Mouse (Mus musculus): Measurements from ENCODE around the gene Clpx. TPM values are rescaled to one million over a fixed set of nuclear protein-coding genes. Genes with fewer than 3 reads are reported as not detected.
A peak's percentile ranks its signal among the peaks of the same experiment; 100 is the strongest.

The Clpx gene
- total RNA-seq (2014; fragmentation: Nextera tagmentation) (34.1 and 41.9 TPM in 2 replicates), total RNA-seq (2017) (59.5 and 64.9 TPM in 2 replicates), polyA plus RNA-seq (2012) (12.7 and 14.0 TPM in 2 replicates)

GRCm38 (mm10) chr9:65293973-65294715 is at the start of gene Clpx:
Gene Clpx (plus strand): TSS chr9:65294260.
- peaks cover 23% of the 10 kb centered on the region for H3K4me1 ChIP-seq (ENCODE audit: insufficient read depth, low read depth, low read length)
- H3K9me3 ChIP-seq (replicated peaks) = peaks cover 9% of the 10 kb centered on the region
- ATAC-seq (ENCODE audit: extremely low read depth, insufficient number of reproducible peaks, low FRiP score, poor library complexity, severe bottlenecking) = peak; percentile 85
- no peak for TF ChIP-seq GATA1 (IDR thresholded peaks at IDR 0.05; ENCODE audit: borderline replicate concordance, low read length)
- TF ChIP-seq CTCF (IDR thresholded peaks at IDR 0.05; ENCODE audit: low read depth, low read length) = no peak
- no peak for TF ChIP-seq GATA2 (IDR thresholded peaks at IDR 0.05; ENCODE audit: borderline replicate concordance, low read depth, low read length)
- TF ChIP-seq TAL1 (conservative IDR thresholded peaks at IDR 0.05; ENCODE audit: low read depth, low read length) = no peak
- TF ChIP-seq POLR2AphosphoS5 (IDR thresholded peaks at IDR 0.05; ENCODE audit: insufficient replicate concordance, low read depth, low read length) = no peak
- DNase-seq (ENCODE audit: low spot score) = peak; percentile 87
- peak within 1 kb of the TSS; percentile 91 for H3K4me3 ChIP-seq (ENCODE audit: low read depth, low read length)
- peaks cover 30% of the 10 kb centered on the region for H3K36me3 ChIP-seq (replicated peaks)
- no peaks in the 10 kb centered on the region for H3K27me3 ChIP-seq (ENCODE audit: insufficient read depth, low read length)

GRCm38 (mm10) chr9:65247502-65248376 is 46.3 kb upstream of the Clpx start:
- Histone ChIP-seq H3K27me3 (ENCODE audit: insufficient read depth, low read length) (peaks cover 45% of the 10 kb centered on the region), H3K9me3 (replicated peaks) (no peaks in the 10 kb centered on the region), H3K4me1 (ENCODE audit: insufficient read depth, low read depth, low read length) (no peaks in the 10 kb centered on the region), H3K36me3 (replicated peaks) (no peaks in the 10 kb centered on the region), H3K4me3 (ENCODE audit: low read depth, low read length) (no peak overlapping the region)
- TF ChIP-seq POLR2AphosphoS5 (IDR thresholded peaks at IDR 0.05; ENCODE audit: insufficient replicate concordance, low read depth, low read length) = no peak
- TF ChIP-seq GATA2 (IDR thresholded peaks at IDR 0.05; ENCODE audit: borderline replicate concordance, low read depth, low read length) = no peak
- TF ChIP-seq TAL1 (conservative IDR thresholded peaks at IDR 0.05; ENCODE audit: low read depth, low read length) = no peak
- TF ChIP-seq CTCF (IDR thresholded peaks at IDR 0.05; ENCODE audit: low read depth, low read length) = no peak
- no peak for TF ChIP-seq GATA1 (IDR thresholded peaks at IDR 0.05; ENCODE audit: borderline replicate concordance, low read length)
- ATAC-seq (ENCODE audit: extremely low read depth, insufficient number of reproducible peaks, low FRiP score, poor library complexity, severe bottlenecking) (no peak), DNase-seq (ENCODE audit: low spot score) (no peak)

GRCm38 (mm10) chr9:65248377-65248690 is 45.7 kb upstream of the Clpx start:
- DNase-seq (ENCODE audit: low spot score) = no peak
- TF ChIP-seq GATA1 (IDR thresholded peaks at IDR 0.05; ENCODE audit: borderline replicate concordance, low read length) (no peak), POLR2AphosphoS5 (IDR thresholded peaks at IDR 0.05; ENCODE audit: insufficient replicate concordance, low read depth, low read length) (no peak), TAL1 (conservative IDR thresholded peaks at IDR 0.05; ENCODE audit: low read depth, low read length) (no peak), CTCF (IDR thresholded peaks at IDR 0.05; ENCODE audit: low read depth, low read length) (no peak), GATA2 (IDR thresholded peaks at IDR 0.05; ENCODE audit: borderline replicate concordance, low read depth, low read length) (no peak)

GRCm38 (mm10) chr9:65252026-65252425 is 42.0 kb upstream of the Clpx start:
- no peaks in the 10 kb centered on the region for H3K36me3 ChIP-seq (replicated peaks)
- H3K4me3 ChIP-seq (ENCODE audit: low read depth, low read length) = no peak overlapping the region
- peaks cover 26% of the 10 kb centered on the region for H3K27me3 ChIP-seq (ENCODE audit: insufficient read depth, low read length)
- H3K4me1 ChIP-seq (ENCODE audit: insufficient read depth, low read depth, low read length) = 0 out of 2 replicates have a peak, but pooled peaks cover 1% of the 10 kb centered on the region
- no peaks in the 10 kb centered on the region for H3K9me3 ChIP-seq (replicated peaks)
- DNase-seq (ENCODE audit: low spot score) = no peak
- TF ChIP-seq GATA2 (IDR thresholded peaks at IDR 0.05; ENCODE audit: borderline replicate concordance, low read depth, low read length) = no peak
- no peak for ATAC-seq (ENCODE audit: extremely low read depth, insufficient number of reproducible peaks, low FRiP score, poor library complexity, severe bottlenecking)

More at GRCm38 (mm10) chr9:65248377-65248690, 45.7 kb upstream of the Clpx start:
- Histone ChIP-seq H3K27me3 (ENCODE audit: insufficient read depth, low read length) (peaks cover 40% of the 10 kb centered on the region), H3K36me3 (replicated peaks) (no peaks in the 10 kb centered on the region), H3K4me3 (ENCODE audit: low read depth, low read length) (no peak overlapping the region), H3K4me1 (ENCODE audit: insufficient read depth, low read depth, low read length) (no peaks in the 10 kb centered on the region), H3K9me3 (replicated peaks) (no peaks in the 10 kb centered on the region)
- ATAC-seq (ENCODE audit: extremely low read depth, insufficient number of reproducible peaks, low FRiP score, poor library complexity, severe bottlenecking) = no peak

GRCm38 (mm10) chr9:65255906-65256600 is 38.0 kb upstream of the Clpx start:
- Histone ChIP-seq H3K4me1 (ENCODE audit: insufficient read depth, low read depth, low read length) (peaks cover 13% of the 10 kb centered on the region), H3K27me3 (ENCODE audit: insufficient read depth, low read length) (peaks cover 23% of the 10 kb centered on the region), H3K9me3 (replicated peaks) (no peaks in the 10 kb centered on the region), H3K36me3 (replicated peaks) (no peaks in the 10 kb centered on the region), H3K4me3 (ENCODE audit: low read depth, low read length) (no peak overlapping the region)
- DNase-seq (ENCODE audit: low spot score) (no peak), ATAC-seq (ENCODE audit: extremely low read depth, insufficient number of reproducible peaks, low FRiP score, poor library complexity, severe bottlenecking) (no peak)
- no peak for TF ChIP-seq GATA1 (IDR thresholded peaks at IDR 0.05; ENCODE audit: borderline replicate concordance, low read length)

- no peak for ATAC-seq (ENCODE audit: extremely low read depth, insufficient number of reproducible peaks, low FRiP score, poor library complexity, severe bottlenecking)
- Histone ChIP-seq H3K36me3 (replicated peaks) (no peaks in the 10 kb centered on the region), H3K4me3 (ENCODE audit: low read depth, low read length) (no peak overlapping the region), H3K4me1 (ENCODE audit: insufficient read depth, low read depth, low read length) (peaks cover 13% of the 10 kb centered on the region), H3K9me3 (replicated peaks) (no peaks in the 10 kb centered on the region), H3K27me3 (ENCODE audit: insufficient read depth, low read length) (peaks cover 32% of the 10 kb centered on the region)
- no peak for DNase-seq (ENCODE audit: low spot score)
- TF ChIP-seq GATA1 (IDR thresholded peaks at IDR 0.05; ENCODE audit: borderline replicate concordance, low read length) (no peak), POLR2AphosphoS5 (IDR thresholded peaks at IDR 0.05; ENCODE audit: insufficient replicate concordance, low read depth, low read length) (no peak), GATA2 (IDR thresholded peaks at IDR 0.05; ENCODE audit: borderline replicate concordance, low read depth, low read length) (no peak), CTCF (IDR thresholded peaks at IDR 0.05; ENCODE audit: low read depth, low read length) (no peak), TAL1 (conservative IDR thresholded peaks at IDR 0.05; ENCODE audit: low read depth, low read length) (no peak)
Observed at GRCm38 (mm10) chr9:65257218-65257910, 36.7 kb upstream of the Clpx start.
